In the genomic region with DNA sequence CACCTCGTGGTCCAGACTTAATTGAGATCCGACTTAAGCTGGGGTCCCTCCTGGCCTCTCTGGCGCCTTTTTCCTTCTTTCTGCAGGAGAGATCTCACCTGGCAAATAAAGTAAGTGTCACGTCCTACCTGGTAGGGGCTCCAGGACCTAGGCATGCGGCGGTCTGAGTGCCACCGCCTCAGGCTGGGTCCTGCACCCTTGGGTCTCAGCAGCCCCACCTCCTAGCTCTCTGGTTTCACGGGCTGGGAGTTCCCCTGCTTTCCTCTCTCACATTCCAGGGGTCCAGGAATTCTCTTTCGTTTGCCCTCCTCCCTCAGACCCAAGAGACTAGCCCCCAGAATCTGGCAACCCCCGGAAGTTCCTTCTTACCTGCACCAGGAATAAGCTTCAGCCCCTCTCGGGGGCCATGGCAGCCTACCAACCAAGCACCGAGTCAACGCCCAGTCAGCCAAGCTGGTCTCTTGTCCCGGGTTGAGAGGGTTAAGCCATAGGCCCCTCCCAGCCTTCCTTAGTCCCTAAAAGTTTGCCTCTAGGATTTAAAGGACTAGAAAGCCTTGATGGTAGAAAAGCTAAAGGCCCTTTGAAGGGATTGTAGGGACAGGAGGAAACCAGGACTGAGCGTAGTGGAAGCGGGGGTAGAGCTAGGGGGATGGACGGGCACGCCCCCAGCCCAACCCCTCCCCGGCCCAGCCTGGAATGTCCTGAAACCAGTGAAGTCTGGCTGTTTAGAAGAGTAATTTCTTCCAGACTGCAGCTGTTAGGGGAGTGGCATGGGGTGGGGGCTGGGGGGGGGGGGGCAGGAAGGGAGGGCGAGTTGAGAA, we compare ENCODE assay signal across 8 mouse cellular contexts. TPM values are rescaled to one million over a fixed set of nuclear protein-coding genes. Genes with fewer than 3 reads are reported as not detected.
DNase-seq lines count a peak whose midpoint lies in the region; ATAC-seq and TF ChIP-seq lines count a peak whose summit lies in the region.

A gene (minus strand): TSS at position 771 of the 821 bp plus-strand sequence.

- H3K4me2 ChIP-seq in embryonic facial prominence, embryonic 13.5 days, result peak within 1 kb of the TSS; percentile 88
- peak within 1 kb of the TSS; percentile 77 for H3K4me2 ChIP-seq in heart, embryonic 13.5 days

- H3K9ac ChIP-seq in embryonic facial prominence, embryonic 13.5 days, result peak within 1 kb of the TSS; percentile 76
- H3K9ac ChIP-seq in heart, embryonic 13.5 days, result peak within 1 kb of the TSS; percentile 82

- H3K4me1 ChIP-seq in embryonic facial prominence, embryonic 13.5 days, result peaks cover 21% of the 10 kb centered on the region
- peaks cover 22% of the 10 kb centered on the region for H3K4me1 ChIP-seq in heart, embryonic 13.5 days
- no peaks in the 10 kb centered on the region for H3K4me1 ChIP-seq in cerebellum, adult 2 months (ENCODE audit: control insufficient read depth, insufficient read depth, low read length)

- TF ChIP-seq POLR2A in cerebellum, adult 2 months (IDR thresholded peaks at IDR 0.05; ENCODE audit: borderline replicate concordance, insufficient read depth, low read length), result no peak

- 0 out of 2 replicates have a peak, but pooled peaks cover 4% of the 10 kb centered on the region for H3K36me3 ChIP-seq in embryonic facial prominence, embryonic 13.5 days
- no peaks in the 10 kb centered on the region for H3K36me3 ChIP-seq in heart, embryonic 13.5 days

- 0% methylated on average over 19 of the region's 20 CpGs for WGBS in embryonic facial prominence, embryonic 13.5 days
- 2% methylated on average over 19 of the region's 20 CpGs for WGBS in heart, embryonic 13.5 days
- 1% methylated on average over 20 of the region's 20 CpGs for WGBS in cerebellum, adult 2 months

- TF ChIP-seq CTCF in cerebellum, adult 2 months (IDR thresholded peaks at IDR 0.05; ENCODE audit: borderline replicate concordance, insufficient read depth, low read depth, low read length), result no peak

- H3K27me3 ChIP-seq in embryonic facial prominence, embryonic 13.5 days, result no peaks in the 10 kb centered on the region
- no peaks in the 10 kb centered on the region for H3K27me3 ChIP-seq in heart, embryonic 13.5 days (replicated peaks)
- H3K27me3 ChIP-seq in cerebellum, adult 2 months (ENCODE audit: control insufficient read depth, insufficient read depth, low read length), result no peaks in the 10 kb centered on the region

- ATAC-seq in embryonic facial prominence, embryonic 13.5 days (ENCODE audit: insufficient number of reproducible peaks, insufficient read depth, low FRiP score, low TSS enrichment, low read depth), result peak; percentile 90
- peak; percentile 73 for ATAC-seq in heart, embryonic 13.5 days (ENCODE audit: extremely low read depth, insufficient number of reproducible peaks, low FRiP score, low TSS enrichment)
- 0 out of 2 replicates have a peak, but pooled peaks have one; percentile 22 for ATAC-seq in megakaryocyte-erythroid progenitor cell, adult 5-6 weeks (replicated peaks; ENCODE audit: low FRiP score, low TSS enrichment, poor library complexity, severe bottlenecking)

- H3K27ac ChIP-seq in embryonic facial prominence, embryonic 13.5 days, result peak within 1 kb of the TSS; percentile 91
- H3K27ac ChIP-seq in heart, embryonic 13.5 days (replicated peaks), result peak within 1 kb of the TSS; percentile 86
- no peak within 1 kb of the TSS for H3K27ac ChIP-seq in cerebellum, adult 2 months (ENCODE audit: insufficient read depth, low read length)

- H3K9me3 ChIP-seq in embryonic facial prominence, embryonic 13.5 days, result no peaks in the 10 kb centered on the region
- no peaks in the 10 kb centered on the region for H3K9me3 ChIP-seq in heart, embryonic 13.5 days

- H3K4me3 ChIP-seq in embryonic facial prominence, embryonic 13.5 days, result peak within 1 kb of the TSS; percentile 69
- peak within 1 kb of the TSS; percentile 65 for H3K4me3 ChIP-seq in heart, embryonic 13.5 days
- no peak within 1 kb of the TSS for H3K4me3 ChIP-seq in cerebellum, adult 2 months (replicated peaks; ENCODE audit: insufficient read depth, low read depth, low read length)

- peak in 1 of 2 experiments; percentile 45 for DNase-seq in adrenal gland, adult 18-20 months (ENCODE audit: low spot score in 2 of 2)
- peak; percentile 87 for DNase-seq in kidney, postnatal 10 days
- DNase-seq in urinary bladder, postnatal 4 days (ENCODE audit: low spot score in 2 of 2), result peak; percentile 69 to 79
- DNase-seq in B cell, adult 2 months, result no peak
- DNase-seq in cerebellum, adult 2 months, result no peak

RNA-seq across cellular contexts. Expression of the gene that starts here (rescaled TPM):
- total RNA-seq in adrenal gland, adult 18-20 months (2021), result 10 to 100 TPM; 22.9 to 26.9 TPM
- 66.7 and 71.0 TPM in 2 replicates for polyA plus RNA-seq in embryonic facial prominence, embryonic 13.5 days (2015; fragmentation: Nextera tagmentation; extraction: Ambion mirVana)
- 26.5 and 26.7 TPM in 2 replicates for polyA plus RNA-seq in heart, embryonic 13.5 days (2015; fragmentation: Nextera tagmentation; extraction: Ambion mirVana)
- not detected in 2 replicates for total RNA-seq in megakaryocyte-erythroid progenitor cell, adult 5-6 weeks (2014; fragmentation: Nextera tagmentation)
- total RNA-seq in megakaryocyte-erythroid progenitor cell, adult 5-6 weeks (2017), result not detected in 2 replicates
- polyA plus RNA-seq in cerebellum, adult 2 months (2012; rRNA removed), result 1.6 and 2.7 TPM in 2 replicates

Comparison
In these comparisons a context has a peak if more than half of its experiments do, and no peak if none do; other contexts are left out.
1. RNA of the gene that starts here (total RNA-seq): 22.9 to 26.9 TPM in adrenal gland, adult 18-20 months; not detected in megakaryocyte-erythroid progenitor cell, adult 5-6 weeks; every median in the first group is over 10 times any median in the second.
2. Peak in ATAC-seq in megakaryocyte-erythroid progenitor cell, adult 5-6 weeks; RNA of the gene not detected or under 1 TPM.
3. DNase-seq: peak in kidney, postnatal 10 days (single experiment) and urinary bladder, postnatal 4 days (2 of 2); none in B cell, adult 2 months (0 of 2) and cerebellum, adult 2 months (0 of 2).
4. ATAC-seq: peak in every context shown above with its lines; median percentile 90 in embryonic facial prominence, embryonic 13.5 days; 73 in heart, embryonic 13.5 days; 22 in megakaryocyte-erythroid progenitor cell, adult 5-6 weeks.